ENCODE assay signal across 24 mouse cellular contexts in genomic region chr17:31860856-31861255, GRCm38 (mm10). TPM values are rescaled to one million over a fixed set of nuclear protein-coding genes. Genes with fewer than 3 reads are reported as not detected.
A peak's percentile ranks its signal among the peaks of the same experiment; 100 is the strongest.
DNase-seq lines count a peak whose midpoint lies in the region; TF ChIP-seq lines count a peak whose summit lies in the region.
"Had no signal": no experiment of that assay in that cellular context is flagged by ENCODE, and none has a peak within 500 bp of the region (broad histone marks: within the 10 kb centered on the region; RNA-seq: fewer than 3 reads in every experiment).

No protein-coding gene starts in this region.

- H3K4me2 ChIP-seq in myocyte (ENCODE audit: low read depth): no peak overlapping the region
- H3K4me2 ChIP-seq: embryonic facial prominence, embryonic 12.5 days; embryonic facial prominence, embryonic 15.5 days; heart, embryonic 11.5 days; hindbrain, embryonic 13.5 days; intestine, embryonic 15.5 days had no signal

- H3K36me3 ChIP-seq in C2C12 (ENCODE audit: control insufficient read depth, insufficient read depth): no peaks in the 10 kb centered on the region
- no peaks in the 10 kb centered on the region for H3K36me3 ChIP-seq in myocyte (ENCODE audit: control insufficient read depth, insufficient read depth)
- H3K36me3 ChIP-seq: embryonic facial prominence, embryonic 12.5 days; embryonic facial prominence, embryonic 15.5 days; hindbrain, embryonic 10.5 days; hindbrain, embryonic 13.5 days; intestine, embryonic 15.5 days had no signal

- TF ChIP-seq CTCF in gastrocnemius, adult 2 months (IDR thresholded peaks at IDR 0.05): no peak
- TF ChIP-seq CTCF in C2C12 (IDR thresholded peaks at IDR 0.05; ENCODE audit: control insufficient read depth, insufficient read depth, insufficient read length): no peak

- no peak overlapping the region for H3ac ChIP-seq in C2C12 (ENCODE audit: control insufficient read depth, insufficient read length, low read depth)
- H3ac ChIP-seq in myocyte (ENCODE audit: control insufficient read depth, insufficient read length): no peak overlapping the region

- H3K79me2 ChIP-seq in C2C12 (ENCODE audit: control insufficient read depth, insufficient read depth) (no peaks in the 10 kb centered on the region), myocyte (ENCODE audit: control insufficient read depth, insufficient read depth) (no peaks in the 10 kb centered on the region)

- no peak overlapping the region for H3K4me3 ChIP-seq in gastrocnemius, adult 2 months
- H3K4me3 ChIP-seq in C2C12 (ENCODE audit: insufficient read depth, poor library complexity, severe bottlenecking) (no peak overlapping the region), myocyte (no peak overlapping the region)
- H3K4me3 ChIP-seq: embryonic facial prominence, embryonic 12.5 days; embryonic facial prominence, embryonic 15.5 days; hindbrain, embryonic 10.5 days; hindbrain, embryonic 13.5 days; intestine, embryonic 15.5 days had no signal

- H3K27ac ChIP-seq in gastrocnemius, adult 2 months: no peak overlapping the region
- H3K27ac ChIP-seq: embryonic facial prominence, embryonic 12.5 days; embryonic facial prominence, embryonic 15.5 days; hindbrain, embryonic 10.5 days; hindbrain, embryonic 13.5 days; intestine, embryonic 15.5 days had no signal

- peak; percentile 5 for DNase-seq in gastrocnemius, adult 2 months
- DNase-seq in gastrocnemius, adult 8-10 months (ENCODE audit: low spot score in 2 of 2): no peak
- peak; percentile 90 for DNase-seq in heart, adult 11 months
- no peak for DNase-seq in heart, postnatal 14 days
- no peak for DNase-seq in kidney, postnatal 36 days
- DNase-seq: adrenal gland, adult 8-10 months; adrenal gland, postnatal 36 days; B cell, adult 2 months; cerebellum, adult 11 months; cerebellum, adult 2 months; cerebellum, adult 9-11 months; cerebellum, postnatal 25 days; forebrain, postnatal 0 days; heart, adult 18-20 months; heart, postnatal 36 days; kidney, adult 11 months had no signal

- no peak for TF ChIP-seq POLR2A in myocyte (IDR thresholded peaks at IDR 0.05; ENCODE audit: insufficient read length, low read depth)

- H3K27me3 ChIP-seq in C2C12 (ENCODE audit: control insufficient read depth, insufficient read depth, insufficient read length): no peaks in the 10 kb centered on the region
- H3K27me3 ChIP-seq in myocyte (ENCODE audit: control insufficient read depth, insufficient read depth, insufficient read length): no peaks in the 10 kb centered on the region
- H3K27me3 ChIP-seq: embryonic facial prominence, embryonic 12.5 days; embryonic facial prominence, embryonic 15.5 days; hindbrain, embryonic 13.5 days; intestine, embryonic 15.5 days had no signal

- intact Hi-C loops in gastrocnemius, adult 2 months (cut with DNase I): no loop called here
- intact Hi-C loops in heart, postnatal 14 days (cut with DNase I): no loop called here

- no peaks in the 10 kb centered on the region for H3K79me3 ChIP-seq in C2C12 (ENCODE audit: low read depth)

TF ChIP-seq in C2C12, 6 proteins besides CTCF, POLR2A, EP300 and RAD21:
- peak; percentile 93 for TF ChIP-seq MYOD1 (IDR thresholded peaks at IDR 0.05; ENCODE audit: control insufficient read depth, insufficient read length, low read depth)
- TF ChIP-seq MYOG (IDR thresholded peaks at IDR 0.05; ENCODE audit: control insufficient read depth, extremely low read depth, insufficient read length): no peak

TF ChIP-seq in myocyte, 11 proteins besides CTCF, POLR2A, EP300 and RAD21:
- TF ChIP-seq TCF12 (IDR thresholded peaks at IDR 0.05; ENCODE audit: insufficient read depth, poor library complexity, severe bottlenecking): no peak
- TF ChIP-seq MYOD1 (IDR thresholded peaks at IDR 0.05; ENCODE audit: control insufficient read depth in 1 of 3, insufficient read length in 2 of 3, low read depth in 2 of 3): peak in 2 of 3 experiments; percentile 19 to 27

RNA-seq across cellular contexts. Expression of gene Sik1, which starts 5.3 kb away (rescaled TPM):
- total RNA-seq in gastrocnemius, adult 2 months (2021): 10 to 100 TPM; 13.4 to 58.6 TPM
- 10 to 100 TPM in 2 of 4 experiments, 1 to 10 TPM in 2; 7.8 to 22.8 (median 13.9) TPM for total RNA-seq in gastrocnemius, adult 8-10 months (2022)
- total RNA-seq in heart, postnatal 14 days (2021): 10 to 100 TPM; 41.4 to 72.2 TPM
- 9.3 TPM for polyA plus RNA-seq in C2C12 (2012; fragmentation: generic; extraction: Trizol)
- polyA plus RNA-seq in myocyte (2012; fragmentation: generic; extraction: Trizol): 37.1 TPM

Comparison
In these comparisons a context has a peak if more than half of its experiments do, and no peak if none do; other contexts are left out.
1. DNase-seq: peak in gastrocnemius, adult 2 months (single experiment) and heart, adult 11 months (single experiment); none in gastrocnemius, adult 8-10 months (0 of 2), heart, postnatal 14 days (0 of 2) and kidney, postnatal 36 days (0 of 2).